Mouse (Mus musculus) cerebellum, adult 9-11 months (tissue): ENCODE results near the gene Gm10135.
"Not testable (repeated sequence)": the region's sequence is repeated elsewhere in the genome, so short reads cannot be mapped to it uniquely, and the experiment has no call there.

ENCODE experiments used
- DNase-seq: peaks from one replicate; pipeline ENCODE4 v3.0.0; 2022

Gm10135 gene

GRCm38 (mm10) chr5:72957281-72957680, 17.2 kb downstream of the Gm10135 start:
- no peak for DNase-seq

DNA sequence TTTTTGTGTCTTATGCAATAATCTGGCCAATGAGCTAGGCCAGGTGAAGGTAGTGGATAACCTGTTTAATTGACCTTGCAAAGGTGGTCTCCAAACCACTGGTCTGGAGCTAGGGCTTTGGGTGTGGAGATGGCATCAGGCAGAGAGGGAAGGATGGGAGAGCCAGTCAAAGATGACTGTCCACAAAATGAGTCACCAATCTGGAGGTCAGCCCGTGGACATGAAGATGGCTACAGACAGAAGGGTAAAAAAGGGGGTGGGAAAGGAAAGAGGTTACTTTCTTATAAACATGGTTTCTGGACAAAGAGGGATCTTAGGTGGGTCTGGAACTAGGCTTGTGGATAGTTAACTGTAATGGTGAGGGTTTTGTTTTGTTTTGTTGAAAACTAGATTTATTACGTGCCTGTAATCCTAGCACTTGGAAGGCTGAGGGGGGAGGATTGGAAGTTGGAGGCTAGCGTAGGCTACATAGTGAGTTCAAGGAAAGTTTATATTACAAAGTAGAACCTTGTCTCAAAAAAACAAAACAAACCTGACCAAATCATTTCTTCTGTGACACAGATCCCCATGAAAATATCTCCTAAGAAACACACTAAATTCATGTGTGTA, 20.4 kb downstream of the Gm10135 start:
- DNase-seq, result no peak

DNA sequence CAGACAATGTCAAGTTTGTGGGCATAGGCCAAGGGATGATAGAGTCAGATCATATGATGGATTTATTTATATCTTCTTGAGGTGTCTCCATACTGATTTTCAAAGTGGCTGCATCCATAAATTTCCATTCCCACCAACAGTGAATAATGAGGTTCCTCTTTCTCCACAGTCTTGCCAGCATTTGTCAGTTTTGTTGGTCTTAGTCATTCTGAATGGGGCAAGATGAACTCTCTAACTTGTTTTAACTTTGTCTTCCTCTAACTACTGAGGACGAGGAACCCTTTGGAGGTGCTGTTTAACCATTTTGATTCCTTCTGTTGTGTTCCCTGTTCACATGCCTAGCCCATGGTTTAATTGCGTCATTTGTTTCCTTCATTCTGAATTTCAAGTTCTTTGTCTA, 24.2 kb downstream of the Gm10135 start:
- DNase-seq, result no peak

DNA sequence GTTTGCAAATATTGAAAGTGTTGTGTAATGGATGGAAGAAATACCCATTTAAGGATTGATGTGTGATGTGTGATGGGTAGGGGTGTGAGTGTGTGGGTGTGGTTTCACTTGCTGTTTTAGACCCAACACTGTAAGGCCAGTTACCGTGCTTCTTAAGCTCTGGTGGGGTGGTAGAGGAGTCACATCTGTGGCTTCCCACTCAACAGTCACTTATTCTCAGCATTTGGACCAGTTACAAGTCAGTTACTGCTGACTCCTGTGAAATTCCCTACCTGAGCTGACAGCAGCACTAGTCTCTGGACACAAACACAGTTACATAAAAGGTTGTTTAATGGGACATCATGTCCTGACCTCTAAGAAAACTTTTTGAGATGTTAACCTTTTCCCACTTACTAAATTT, 26.4 kb downstream of the Gm10135 start:
- no peak for DNase-seq

GRCm38 (mm10) chr5:72940906-72941432, 33.5 kb downstream of the Gm10135 start:
- DNase-seq, result no peak

DNA sequence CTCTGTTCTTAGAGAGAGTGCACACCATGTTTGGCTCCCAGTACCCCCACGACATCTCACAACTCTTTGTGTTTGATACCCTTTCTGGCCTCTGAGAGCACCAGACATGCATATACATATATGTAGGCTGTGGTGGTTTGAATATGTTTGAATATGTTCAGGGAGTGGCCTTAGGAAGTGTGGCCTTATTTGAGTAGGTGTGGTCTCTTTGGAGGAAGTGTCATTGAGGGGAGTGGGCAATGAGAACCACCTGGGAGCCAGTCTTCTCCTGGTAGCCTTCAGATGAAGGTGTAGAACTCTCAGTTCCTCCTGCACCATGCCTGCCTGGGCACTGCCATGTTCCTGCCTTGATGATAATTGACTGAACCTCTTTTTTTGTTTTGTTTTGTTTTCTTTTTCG, 35.2 kb downstream of the Gm10135 start:
- no peak for DNase-seq

- not testable (repeated sequence) for DNase-seq
These were observed 36.1 kb downstream of the Gm10135 start for GRCm38 (mm10) chr5:72938421-72938820.

GRCm38 (mm10) chr5:72933026-72933675, 41.4 kb downstream of the Gm10135 start:
- no peak for DNase-seq

DNA sequence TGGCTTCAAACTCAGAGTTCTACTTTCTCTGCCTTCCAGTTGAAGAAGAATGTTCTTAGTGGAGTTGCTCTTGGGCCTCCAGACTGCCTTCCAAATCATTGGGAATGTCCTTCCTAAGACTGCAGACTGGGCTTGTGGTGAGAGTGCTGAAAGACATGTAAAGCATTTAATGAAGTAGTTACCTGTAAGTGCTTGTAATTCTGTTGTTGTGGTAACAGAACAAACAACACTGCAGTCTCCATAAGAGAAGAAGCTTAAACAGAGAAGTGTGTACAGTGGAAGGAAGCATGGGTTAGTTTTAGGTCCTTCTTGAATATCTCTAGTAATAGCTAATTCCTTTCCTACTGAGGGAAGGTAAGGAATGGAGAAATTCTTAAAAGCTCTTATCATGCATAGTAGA, 47.4 kb downstream of the Gm10135 start:
- no peak for DNase-seq

GRCm38 (mm10) chr5:72922796-72923195, 51.7 kb downstream of the Gm10135 start:
- no peak for DNase-seq

GRCm38 (mm10) chr5:72921171-72921570, 53.3 kb downstream of the Gm10135 start:
- no peak for DNase-seq

DNA sequence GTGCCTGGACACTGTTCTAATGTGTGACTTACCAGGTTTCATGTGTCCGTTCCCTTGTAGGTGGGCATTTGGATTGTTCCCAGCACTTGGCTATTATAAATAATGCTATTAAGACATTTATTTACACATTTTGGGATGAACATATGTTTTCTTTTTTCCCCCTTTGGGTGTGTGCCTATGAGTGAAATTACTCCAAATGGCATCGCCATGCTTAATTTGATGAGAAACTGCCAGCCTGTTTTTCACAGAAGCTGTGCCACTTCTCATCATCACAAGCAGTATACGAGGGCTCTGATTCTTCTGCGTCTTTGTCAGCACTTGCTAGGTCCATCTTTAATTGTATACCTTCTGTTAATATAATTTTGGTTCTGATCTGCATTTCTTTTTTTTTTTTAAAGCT, 54.1 kb downstream of the Gm10135 start:
- no peak for DNase-seq

DNA sequence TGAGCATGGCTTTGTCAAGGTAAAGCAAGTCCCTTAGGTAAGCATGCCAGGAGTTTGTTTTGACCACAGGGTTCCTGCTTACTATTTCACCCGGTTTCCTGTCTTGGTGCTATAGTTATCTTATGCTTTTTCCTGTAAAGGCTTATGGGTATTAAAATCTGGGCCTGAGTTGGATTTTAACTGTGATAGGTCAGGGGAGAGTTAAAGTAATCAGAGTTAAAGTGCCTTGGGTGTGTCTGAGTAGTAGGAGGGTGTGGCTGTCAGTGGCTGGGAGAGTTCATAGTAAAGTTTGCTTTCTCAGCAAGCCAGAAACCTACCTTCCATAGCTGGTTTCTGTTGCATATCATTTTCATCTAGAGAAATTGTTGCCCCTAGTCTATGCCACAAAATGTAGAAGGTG, 57.7 kb downstream of the Gm10135 start:
- DNase-seq, result no peak

- DNase-seq, result no peak
These were observed 58.5 kb downstream of the Gm10135 start for GRCm38 (mm10) chr5:72916048-72916447.
